Mouse (Mus musculus) frontal cortex, postnatal 14 days (tissue): ENCODE data around the gene Sept3.

Experiments used
- DNase-seq, 2 experiments: peaks; one replicate each; pipeline ENCODE4 v3.0.0; 2022; ENCODE audit warnings: low spot score in 2 of 2

Sept3 gene

DNA sequence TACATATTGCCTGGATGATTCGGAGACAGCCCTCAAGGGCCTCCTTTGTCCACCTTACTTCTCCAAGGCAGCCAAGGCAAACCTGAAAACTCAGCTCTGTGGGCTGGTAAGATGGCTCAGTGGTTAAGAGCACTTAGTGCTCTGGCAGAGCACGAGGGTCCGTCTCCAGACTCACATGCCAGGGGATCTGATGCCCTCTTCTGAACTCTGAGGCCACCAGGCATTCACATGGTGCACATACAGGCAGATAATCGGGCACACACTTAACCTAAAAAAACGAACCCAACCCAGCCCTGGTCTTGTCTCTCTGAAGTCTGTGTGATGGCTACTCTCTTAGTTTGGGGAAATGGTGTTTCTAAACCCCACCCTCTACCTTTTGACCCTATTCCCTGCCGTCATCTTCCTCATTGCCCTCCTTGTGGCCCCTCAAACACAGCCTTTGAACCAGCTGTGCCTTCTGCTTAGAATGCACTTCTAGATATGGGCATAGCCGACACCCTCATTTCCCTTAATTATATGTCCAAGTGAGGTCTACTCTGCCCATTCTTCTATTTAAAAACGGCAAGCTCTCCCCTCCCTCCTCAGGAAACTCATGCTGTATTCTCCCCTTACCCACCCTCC lies 65.1 kb downstream of the Sept3 start:
- DNase-seq = no peak

DNA sequence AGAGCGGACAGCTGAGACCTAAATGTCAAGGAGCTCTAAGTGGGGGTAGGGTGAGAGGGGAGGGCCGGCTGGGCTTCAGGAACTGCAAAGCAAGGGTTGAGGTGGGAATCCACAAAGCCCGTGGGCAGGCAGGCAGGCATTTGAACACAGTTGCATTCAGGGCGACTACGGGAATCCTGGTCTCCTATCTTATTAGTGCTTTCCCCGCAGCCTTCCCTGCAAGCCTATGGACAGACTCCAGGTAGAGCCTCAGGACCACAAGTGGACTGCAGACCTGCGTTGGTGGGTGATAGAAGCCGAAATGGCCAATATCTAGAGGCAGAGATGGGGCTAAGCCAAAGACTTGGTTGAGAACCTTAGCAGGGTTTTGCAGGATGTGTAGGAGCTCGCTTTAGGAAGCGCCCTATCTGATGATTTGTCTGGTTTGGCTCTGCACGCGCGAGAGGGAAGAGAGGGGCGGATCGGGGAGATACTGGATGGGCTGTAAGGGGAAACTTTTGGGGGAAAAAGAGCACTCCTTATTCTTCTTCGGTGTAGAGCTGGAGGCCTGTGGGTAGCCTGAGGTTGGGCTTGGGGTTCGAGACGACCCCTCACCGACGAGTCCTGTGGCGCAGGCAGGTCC lies 65.8 kb downstream of the Sept3 start:
- no peak for DNase-seq

DNA sequence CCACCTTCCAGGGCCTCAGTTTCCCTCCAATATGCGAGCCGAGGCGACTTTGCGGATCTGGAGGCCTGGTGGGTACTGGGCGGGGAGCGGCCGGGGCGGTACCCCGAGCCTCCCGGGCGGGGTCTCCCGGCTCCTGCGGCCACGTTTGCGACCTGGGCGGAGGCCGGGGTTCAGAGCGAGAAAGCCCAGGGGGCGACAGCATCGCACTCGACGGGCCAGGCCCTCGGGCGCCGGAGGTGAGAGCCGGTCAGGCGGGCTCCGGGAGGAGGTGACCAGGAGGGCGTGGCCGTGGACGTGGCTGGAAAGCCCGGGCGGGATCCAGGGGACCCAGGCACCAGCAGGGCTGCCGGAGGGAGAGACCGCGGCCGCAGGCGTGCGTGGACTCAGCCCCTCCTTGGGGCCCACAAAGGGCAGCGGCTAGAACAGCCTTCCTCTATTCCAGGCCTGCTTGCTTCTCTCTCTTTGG lies 66.4 kb downstream of the Sept3 start:
- no peak for DNase-seq

DNA sequence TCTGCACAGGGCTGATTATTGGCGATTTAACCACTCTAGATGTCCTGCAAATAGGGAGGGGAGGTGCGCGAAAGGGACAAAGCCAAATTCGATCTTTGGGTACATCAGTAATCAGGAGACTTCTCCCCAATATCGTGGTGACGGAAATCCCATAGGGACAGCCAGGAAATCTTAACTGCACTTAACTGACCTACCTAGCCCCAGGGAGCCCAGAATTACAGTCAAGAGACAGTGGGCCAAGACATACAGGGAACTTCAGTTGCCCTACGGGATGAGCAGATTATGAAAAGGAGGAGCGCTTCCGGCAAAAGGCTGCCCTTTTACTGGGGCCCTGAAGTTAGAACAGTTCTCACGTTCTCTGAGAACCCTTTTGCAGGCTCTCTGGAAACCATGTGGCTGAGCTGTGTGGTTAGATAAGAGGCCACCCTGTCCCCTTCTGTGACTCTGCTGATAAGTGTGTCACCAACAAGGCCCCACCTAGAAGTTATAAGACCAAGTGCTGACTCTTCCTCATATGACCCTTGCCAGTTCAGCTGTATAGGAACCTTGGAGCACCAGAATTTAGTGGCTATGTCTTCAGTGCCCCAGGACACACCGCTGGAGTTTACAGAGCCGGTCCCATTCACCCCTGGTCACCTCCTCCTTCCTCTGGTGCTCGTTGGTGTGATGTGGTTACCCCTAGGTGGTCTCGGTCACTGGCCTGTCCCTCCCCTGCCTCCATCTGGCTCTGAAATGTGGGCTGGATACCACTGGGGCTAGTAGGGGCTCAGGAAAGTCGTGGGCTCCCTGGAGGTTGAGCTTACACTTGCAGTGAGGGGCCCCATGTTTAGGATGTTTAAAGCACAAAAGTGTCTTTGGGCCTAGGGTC lies 67.2 kb downstream of the Sept3 start:
- no peak for DNase-seq

DNA sequence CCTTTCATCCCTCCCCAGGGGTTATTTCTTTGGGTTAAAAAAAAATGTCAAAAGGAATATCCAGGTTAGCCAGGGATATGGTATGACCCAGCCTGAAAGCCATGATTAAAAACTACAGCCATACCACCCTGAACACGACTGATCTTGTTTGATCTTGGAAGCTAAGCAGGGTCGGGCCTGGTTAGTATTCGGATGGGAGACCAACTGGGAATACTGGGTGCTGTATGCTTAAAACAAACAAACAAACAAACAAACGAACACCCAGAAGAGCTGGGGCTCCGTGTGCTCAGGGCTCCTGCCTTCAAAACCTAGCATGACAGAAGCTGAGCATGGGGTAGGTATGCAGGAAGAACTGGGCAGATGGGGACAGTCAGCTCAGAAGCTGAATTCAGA lies 67.8 kb downstream of the Sept3 start:
- no peak for DNase-seq

DNA sequence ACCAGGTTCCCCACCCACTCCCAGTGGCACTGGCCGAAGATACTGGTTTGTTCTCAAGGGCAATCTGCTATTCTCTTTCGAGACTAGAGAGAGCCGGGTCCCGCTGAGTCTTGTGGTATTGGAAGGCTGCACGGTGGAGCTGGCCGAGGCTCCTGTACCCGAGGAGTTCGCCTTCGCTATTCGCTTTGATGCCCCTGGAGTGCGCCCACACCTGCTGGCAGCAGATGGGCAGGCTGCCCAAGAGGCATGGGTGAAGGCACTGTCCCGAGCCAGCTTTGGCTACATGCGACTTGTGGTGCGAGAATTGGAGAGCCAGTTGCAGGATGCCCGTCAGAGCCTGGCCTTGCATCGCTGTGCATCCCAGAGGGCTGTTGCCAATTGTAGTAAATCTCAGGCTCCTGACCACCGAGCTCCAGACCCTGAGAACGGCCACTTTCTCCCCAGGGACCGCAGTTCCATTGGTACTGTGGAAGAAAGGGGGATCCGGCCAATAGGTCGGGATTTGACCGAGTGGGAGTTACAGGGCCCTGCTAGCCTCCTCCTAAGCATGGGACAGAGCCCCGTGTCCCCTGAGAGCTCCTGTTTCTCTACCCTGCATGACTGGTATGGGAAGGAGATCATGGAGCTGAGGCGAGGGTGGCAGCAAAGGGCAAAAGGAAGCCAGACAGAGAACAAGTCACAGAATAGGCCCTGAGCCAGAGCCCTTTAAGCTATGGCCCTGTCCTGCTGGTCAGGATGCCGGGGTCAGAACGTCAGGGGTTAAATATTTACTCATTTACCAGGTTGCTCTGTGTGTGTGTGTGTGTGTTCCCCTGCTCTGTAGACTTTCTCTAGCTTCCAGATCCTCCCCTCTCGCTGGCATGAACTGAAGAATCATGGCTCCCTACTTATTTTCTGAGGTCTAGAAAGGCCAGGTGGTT lies 68.9 kb downstream of the Sept3 start:
- DNase-seq = no peak
